Mouse (Mus musculus) ES-E14 (cell line): ENCODE results near the gene Ak6. TPM values are rescaled to one million over a fixed set of nuclear protein-coding genes. Genes with fewer than 3 reads are reported as not detected.

Source experiments
- DNase-seq: peaks from one replicate; pipeline ENCODE4 v3.0.0-alpha.2; 2013; ENCODE audit warnings: low read depth, low spot score
- H3K27ac ChIP-seq: 2 replicates; pipeline ENCODE4 v1.5.1; 2012; ENCODE audit warnings: low read depth, mild to moderate bottlenecking, low read length, moderate library complexity, mixed read lengths; ENCODE audit not compliant: poor library complexity, insufficient read depth, severe bottlenecking
- H3K36me3 ChIP-seq: 2 replicates; pipeline ENCODE4 v1.6.1; 2012; ENCODE audit warnings: mild to moderate bottlenecking, low read length, moderate library complexity, mixed read lengths; ENCODE audit not compliant: control insufficient read depth, poor library complexity, insufficient read depth, severe bottlenecking
- H3K4me1 ChIP-seq, 2 experiments: fragments of 150-350 bp in 1 of 2; sonication (generic) in 1 of 2; 2 replicates each; pipeline ENCODE4 v1.6.1; 2012; ENCODE audit warnings: low read length in 2 of 2, mild to moderate bottlenecking in 1 of 2, mixed read lengths in 1 of 2; ENCODE audit not compliant: control insufficient read depth in 2 of 2, insufficient read depth in 2 of 2, poor library complexity in 1 of 2
- H3K4me3 ChIP-seq, 2 experiments: fragments of 150-350 bp in 1 of 2; sonication (generic) in 1 of 2; 2 replicates each; pipeline ENCODE4 v1.5.1; 2012; ENCODE audit warnings: low read length in 2 of 2, low read depth in 1 of 2, mild to moderate bottlenecking in 1 of 2, mixed read lengths in 1 of 2; ENCODE audit not compliant: insufficient read depth in 1 of 2, poor library complexity in 1 of 2, severe bottlenecking in 1 of 2
- H3K9ac ChIP-seq: 2 replicates; pipeline ENCODE4 v1.6.1; 2012; ENCODE audit warnings: low read depth, mild to moderate bottlenecking, low read length, mixed read lengths; ENCODE audit not compliant: poor library complexity, insufficient read depth, severe bottlenecking
- H3K9me3 ChIP-seq: fragments of 150-350 bp; sonication (generic); 2 replicates; pipeline ENCODE4 v1.6.1; 2012; ENCODE audit warnings: low read depth, mild to moderate bottlenecking, low read length; ENCODE audit not compliant: control insufficient read depth, insufficient read depth
- CHD2 ChIP-seq: IDR thresholded peaks from 2 replicates; pipeline ENCODE4 v1.6.1; 2014; ENCODE audit warnings: mild to moderate bottlenecking, low read depth, low read length, inconsistent platforms
- HCFC1 ChIP-seq: IDR thresholded peaks from 2 replicates; pipeline ENCODE4 v1.6.1; 2012; ENCODE audit warnings: low read length, inconsistent platforms, borderline replicate concordance; ENCODE audit not compliant: insufficient read depth
- MAFK ChIP-seq: IDR thresholded peaks from 2 replicates; pipeline ENCODE4 v1.6.1; 2014; ENCODE audit warnings: mild to moderate bottlenecking, low read depth, low read length, inconsistent platforms; ENCODE audit not compliant: insufficient read depth
- ZC3H11A ChIP-seq: IDR thresholded peaks from 2 replicates; pipeline ENCODE4 v1.6.1; 2012; ENCODE audit warnings: low read depth, mild to moderate bottlenecking, inconsistent platforms, low read length, borderline replicate concordance
- ZNF384 ChIP-seq: IDR thresholded peaks from 2 replicates; pipeline ENCODE4 v1.6.1; 2012; ENCODE audit warnings: low read depth, low read length, inconsistent platforms
- in situ Hi-C, 2 experiments: fragments of 600-800 bp; cut with MboI; formaldehyde crosslinking; loops; one replicate each; pipeline ENCODE4 v1.15.1; 2025; ENCODE audit warnings: low sequenced_read_pairs in 2 of 2, inconsistent platforms in 1 of 2; ENCODE audit not compliant: unreplicated experiment in 2 of 2
- total RNA-seq: library from RNA; depleted of rRNA; stranded (reverse); fragments of 300-350 nt; gene quantifications from 2 replicates; pipeline ENCODE4 v1.2.3, GENCODE M21; 2012

Ak6 gene
- total RNA-seq, 1 experiment: 162 TPM

DNA sequence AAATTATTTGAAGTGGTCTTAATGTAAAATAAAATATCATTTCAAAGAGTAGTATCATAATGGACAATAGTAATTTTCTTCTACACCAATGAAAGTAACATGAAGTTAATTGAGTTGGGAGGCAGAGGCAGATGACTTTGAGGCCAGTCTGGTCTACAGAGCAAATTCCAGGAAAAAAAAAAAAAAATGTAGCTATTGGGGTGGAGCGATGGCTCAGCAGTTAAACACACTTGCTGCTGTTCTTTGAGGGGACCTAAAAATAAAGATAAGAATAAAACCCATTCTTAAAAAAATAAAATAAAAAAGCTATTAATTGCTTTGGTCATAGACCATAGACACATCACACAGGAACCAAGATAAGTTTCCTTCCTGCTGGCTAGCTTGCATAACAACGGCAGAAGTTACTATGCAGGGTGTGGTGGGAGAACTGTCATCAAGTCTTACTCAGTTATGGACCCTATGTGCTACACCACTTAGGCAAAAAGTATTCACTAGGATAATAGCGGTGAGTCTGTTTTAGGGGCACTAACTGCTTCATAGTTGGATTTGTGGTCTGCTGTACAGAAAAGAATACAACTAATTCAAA, 16.6 kb upstream of the Ak6 start:
- Histone ChIP-seq H3K27ac (no peak overlapping the region), H3K4me1 (no peaks in the 10 kb centered on the region), H3K4me3 (no peak overlapping the region), H3K36me3 (peaks cover 7% of the 10 kb centered on the region), H3K9ac (no peak overlapping the region), H3K9me3 (no peaks in the 10 kb centered on the region)
- in situ Hi-C loops: loop anchor here in 1 of 2 experiments (25.0 kb wide), 1 partner anchor 547 kb away; no protein-coding TSS in a partner anchor
- no peak for TF ChIP-seq ZC3H11A
- TF ChIP-seq ZNF384: no peak
- TF ChIP-seq CHD2: no peak
- no peak for TF ChIP-seq MAFK
- no peak for TF ChIP-seq HCFC1
- no peak for DNase-seq

DNA sequence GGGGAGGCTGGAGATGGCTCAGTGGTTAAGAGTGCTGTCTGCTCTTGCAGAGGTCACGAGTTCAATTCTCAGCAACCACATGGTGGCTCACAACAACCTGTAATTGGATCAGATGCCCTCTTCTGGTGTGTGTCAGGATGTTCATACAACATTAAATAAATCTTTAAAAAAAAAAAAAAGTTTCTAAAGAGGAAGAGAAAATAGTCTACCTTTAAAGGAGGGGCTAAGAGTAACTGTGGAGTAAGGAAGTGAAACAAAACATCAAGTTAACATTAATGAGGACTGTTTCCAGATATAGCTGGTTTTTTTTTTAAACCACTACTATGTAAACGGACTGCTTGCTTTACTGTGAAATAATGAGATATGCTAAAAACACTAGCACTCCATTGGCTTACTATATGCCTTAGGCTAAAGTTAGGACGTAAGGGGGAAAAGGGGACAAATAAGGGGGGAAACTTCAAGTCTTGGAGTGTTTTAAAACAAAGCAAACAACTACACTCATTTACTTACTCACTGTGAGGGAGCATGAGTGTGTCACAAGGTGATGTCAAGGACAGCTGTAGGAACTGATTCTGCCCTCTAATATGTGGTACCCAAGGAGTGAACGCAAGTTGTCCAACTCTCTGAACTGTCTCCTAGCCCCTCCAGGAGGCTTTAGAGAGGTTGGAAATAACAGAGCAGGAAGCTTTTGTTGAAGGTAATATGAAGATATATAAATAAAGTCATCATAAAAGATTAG, 8.1 kb upstream of the Ak6 start:
- no peak for DNase-seq

DNA sequence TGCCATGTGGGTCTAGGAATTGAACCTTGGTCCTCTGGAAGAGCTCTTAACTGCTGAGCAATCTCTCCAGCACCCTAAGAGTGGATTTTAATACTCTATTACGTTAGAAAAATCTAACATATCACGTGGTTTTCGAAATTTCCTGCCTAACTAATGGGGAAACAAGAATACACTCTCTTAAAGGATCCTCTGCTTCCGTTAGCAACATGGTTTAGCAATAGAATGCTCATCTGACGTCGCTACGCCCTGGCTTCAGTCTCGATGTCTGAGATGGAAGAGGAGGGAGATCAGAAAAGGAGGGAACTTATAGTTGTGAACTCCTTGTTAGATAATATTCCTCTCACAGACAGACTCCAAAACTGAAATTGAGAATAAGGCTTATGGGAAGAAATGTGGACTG, 2.6 kb upstream of the Ak6 start:
- no peak overlapping the region for H3K9ac ChIP-seq
- no peak overlapping the region for H3K27ac ChIP-seq
- peaks cover 9% of the 10 kb centered on the region for H3K36me3 ChIP-seq
- H3K4me1 ChIP-seq: no peaks in the 10 kb centered on the region
- no peak overlapping the region for H3K4me3 ChIP-seq
- in situ Hi-C loops: loop anchor here in 1 of 2 experiments (25.0 kb wide), 1 partner anchor 561 kb away; no protein-coding TSS in a partner anchor
- DNase-seq: no peak
- no peaks in the 10 kb centered on the region for H3K9me3 ChIP-seq
- no peak for TF ChIP-seq CHD2
- TF ChIP-seq MAFK: no peak
- no peak for TF ChIP-seq HCFC1

More for the DNA sequence above, 8.1 kb upstream of the Ak6 start:
- H3K36me3 ChIP-seq: peaks cover 12% of the 10 kb centered on the region
- TF ChIP-seq CHD2 (no peak), HCFC1 (no peak), ZNF384 (no peak), ZC3H11A (no peak), MAFK (no peak)
- H3K27ac ChIP-seq: no peak overlapping the region
- H3K9ac ChIP-seq: no peak overlapping the region
- in situ Hi-C loops: loop anchor here in 1 of 2 experiments (25.0 kb wide), 1 partner anchor 555 kb away; no protein-coding TSS in a partner anchor
- no peak overlapping the region for H3K4me3 ChIP-seq
- H3K4me1 ChIP-seq: no peaks in the 10 kb centered on the region
- H3K9me3 ChIP-seq: no peaks in the 10 kb centered on the region

DNA sequence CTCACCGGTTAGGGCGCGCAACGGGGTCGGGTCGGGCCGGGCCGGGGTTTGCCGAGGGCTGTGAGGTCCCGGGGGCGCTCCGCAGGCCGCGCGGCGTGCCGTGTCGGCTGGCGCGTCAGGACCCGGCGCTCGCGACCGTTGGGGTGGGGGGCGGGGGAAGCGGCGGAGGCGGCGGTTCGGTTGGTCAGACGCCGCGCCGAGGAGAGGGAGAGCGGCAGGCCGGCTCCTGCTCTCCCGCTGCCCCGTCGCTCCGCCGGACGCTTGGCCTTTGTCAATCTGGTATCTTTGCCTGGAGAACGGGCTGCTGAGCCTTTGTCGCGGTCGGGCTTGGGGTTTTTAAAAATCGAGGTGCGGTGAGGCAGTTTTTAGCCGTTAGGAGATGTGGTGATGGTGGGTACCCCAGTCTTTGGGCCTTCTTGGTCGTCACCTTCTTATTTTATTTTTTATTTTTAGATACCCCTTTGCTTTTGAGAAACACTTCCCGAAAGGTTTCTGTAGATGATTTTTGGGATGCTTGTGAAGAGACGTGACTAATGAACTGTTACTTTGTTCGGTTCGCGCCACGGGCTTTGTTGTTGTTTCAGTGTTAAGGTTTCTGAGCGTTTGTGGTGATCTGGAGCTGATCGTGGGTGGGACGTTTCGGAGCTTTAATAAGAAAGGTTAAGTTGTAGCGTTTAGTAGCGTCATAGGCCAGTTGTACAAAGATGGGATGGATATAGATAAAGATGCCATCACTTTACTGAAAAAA, 834 bp downstream of the Ak6 start, which contains the start of gene Taf9:
Gene Taf9, plus strand, starts transcription at position 141 of the 748 bp plus-strand sequence.
- no peaks in the 10 kb centered on the region for H3K9me3 ChIP-seq
- TF ChIP-seq ZC3H11A (no peak), ZNF384 (no peak), HCFC1 (no peak), CHD2 (no peak), MAFK (no peak)
- no peaks in the 10 kb centered on the region; the same call in 1 of the 2 replicates for H3K36me3 ChIP-seq
- no peak for DNase-seq
- peak within 1 kb of the TSS; percentile 98 for H3K27ac ChIP-seq
- no peaks in the 10 kb centered on the region for H3K4me1 ChIP-seq
- peak within 1 kb of the TSS; percentile 98 to 100 for H3K4me3 ChIP-seq
- in situ Hi-C loops: no loop called here
- peak within 1 kb of the TSS; percentile 100 for H3K9ac ChIP-seq
